Mouse (Mus musculus): ENCODE measurements around the gene Runx2.

DNA sequence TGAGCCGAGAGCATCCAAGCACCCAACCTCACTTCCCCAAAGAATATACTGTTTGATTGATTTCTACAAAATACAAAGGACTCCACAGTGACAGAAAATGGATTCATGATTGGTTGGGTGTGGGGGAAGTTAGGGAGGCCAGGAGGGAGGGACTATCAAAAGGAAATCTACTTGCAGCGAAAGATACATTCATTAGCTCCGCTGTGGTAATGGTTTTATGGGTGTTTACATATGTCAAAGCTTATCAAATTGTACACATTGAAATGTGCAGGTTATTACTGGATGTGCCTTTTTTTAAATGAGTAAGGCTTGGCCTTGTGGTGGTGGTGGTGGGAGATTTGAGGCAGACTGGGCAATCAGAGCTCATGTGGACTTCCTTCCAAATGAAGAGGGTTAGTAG, 271.9 kb downstream of the Runx2 start:
- TF ChIP-seq CTCF (IDR thresholded peaks at IDR 0.05; ENCODE audit: insufficient read depth, low read depth, low read length) (no peak), POLR2A (IDR thresholded peaks at IDR 0.05; ENCODE audit: insufficient read depth, low read depth, low read length) (no peak)

Data from olfactory bulb, adult 2 months (tissue).